Comparison of ENCODE assay signal across 10 mouse cellular contexts in the genomic region with DNA sequence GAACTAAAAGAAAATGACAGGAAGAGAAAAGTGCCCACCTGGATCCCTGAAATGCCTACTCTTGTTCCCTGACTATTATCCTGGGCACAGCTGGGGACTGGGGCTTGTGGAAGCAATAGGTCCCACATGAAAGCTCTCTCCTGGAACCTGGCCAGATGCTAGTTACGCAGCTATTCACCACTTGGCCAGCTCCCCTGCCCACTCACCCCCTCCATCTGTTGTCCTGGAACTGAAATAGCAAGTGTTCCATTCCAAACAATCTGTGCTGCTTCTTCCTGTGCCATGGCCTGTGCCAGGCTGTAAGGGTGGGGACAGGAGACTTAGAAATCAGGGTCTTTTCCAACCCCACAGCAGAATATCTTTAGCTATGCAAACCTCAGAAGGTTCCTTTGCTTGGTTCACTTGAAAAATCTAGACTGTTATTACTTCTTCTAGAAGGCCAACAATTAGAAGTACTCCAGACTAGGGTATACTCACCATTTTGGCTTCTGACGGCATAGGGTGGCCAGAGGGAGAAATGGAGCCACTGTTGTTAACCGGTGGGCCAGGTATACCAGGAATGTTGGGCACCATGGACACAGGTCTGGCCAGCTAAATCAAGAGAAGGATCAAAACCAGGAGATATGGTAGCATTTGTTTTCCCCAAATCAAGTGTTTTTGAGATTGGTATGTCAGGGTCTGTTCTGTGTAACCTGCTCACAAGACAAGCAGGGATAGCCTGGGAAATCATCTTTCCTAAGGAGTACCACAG. TPM values are rescaled to one million over a fixed set of nuclear protein-coding genes. Genes with fewer than 3 reads are reported as not detected.
DNase-seq lines count a peak whose midpoint lies in the region; ATAC-seq and TF ChIP-seq lines count a peak whose summit lies in the region.
"Had no signal": no experiment of that assay in that cellular context is flagged by ENCODE, and none has a peak within 500 bp of the region (broad histone marks: within the 10 kb centered on the region; RNA-seq: fewer than 3 reads in every experiment).

No protein-coding gene starts in this region.

- no peak for TF ChIP-seq EP300 in liver, postnatal 0 days (IDR thresholded peaks at IDR 0.05; ENCODE audit: low read depth)

- H3K4me1 ChIP-seq in hindbrain, embryonic 13.5 days (replicated peaks) = peaks cover 8% of the 10 kb centered on the region; the same call in 1 of the 2 replicates
- no peaks in the 10 kb centered on the region for H3K4me1 ChIP-seq in hindbrain, embryonic 11.5 days (replicated peaks; ENCODE audit: control insufficient read depth, insufficient read depth, low read length)
- H3K4me1 ChIP-seq in liver, postnatal 0 days (ENCODE audit: insufficient read depth) = no peaks in the 10 kb centered on the region
- H3K4me1 ChIP-seq: lung, embryonic 15.5 days had no signal

- peak overlapping the region; percentile 76 for H3K27ac ChIP-seq in hindbrain, embryonic 13.5 days
- no peak overlapping the region for H3K27ac ChIP-seq in hindbrain, embryonic 11.5 days (ENCODE audit: low read depth, low read length)
- no peak overlapping the region for H3K27ac ChIP-seq in liver, postnatal 0 days (ENCODE audit: low read depth)
- H3K27ac ChIP-seq: lung, embryonic 15.5 days had no signal

- 78% methylated on average over 3 of the region's 3 CpGs for WGBS in hindbrain, embryonic 13.5 days
- WGBS in hindbrain, embryonic 11.5 days = 97% methylated on average over 3 of the region's 3 CpGs
- 84% methylated on average over 3 of the region's 3 CpGs for WGBS in liver, postnatal 0 days (ENCODE audit: insufficient replicate concordance)

- H3K36me3 ChIP-seq in hindbrain, embryonic 13.5 days = peaks cover 47% of the 10 kb centered on the region
- 0 out of 2 replicates have a peak, but pooled peaks cover 2% of the 10 kb centered on the region for H3K36me3 ChIP-seq in hindbrain, embryonic 11.5 days (ENCODE audit: control insufficient read depth, insufficient read depth, low read length)
- peaks cover 54% of the 10 kb centered on the region for H3K36me3 ChIP-seq in liver, postnatal 0 days (replicated peaks; ENCODE audit: insufficient read depth, low read length)

- DNase-seq in hindbrain, embryonic 11.5 days (ENCODE audit: low spot score) = no peak
- DNase-seq in brain, embryonic 18.5 days (ENCODE audit: low read depth, low spot score) = peak; percentile 67
- DNase-seq in frontal cortex, postnatal 36 days (ENCODE audit: low spot score in 2 of 2) = peak; percentile 84 to 93
- peak; percentile 53 to 62 for DNase-seq in kidney, postnatal 36 days
- DNase-seq in lung, postnatal 25 days (ENCODE audit: low spot score) = peak; percentile 69
- no peak for DNase-seq in liver, postnatal 0 days

- H3K9me3 ChIP-seq in hindbrain, embryonic 13.5 days = no peaks in the 10 kb centered on the region
- H3K9me3 ChIP-seq in hindbrain, embryonic 11.5 days (ENCODE audit: control insufficient read depth, low read length) = no peaks in the 10 kb centered on the region
- no peaks in the 10 kb centered on the region for H3K9me3 ChIP-seq in liver, postnatal 0 days (ENCODE audit: low read length)
- H3K9me3 ChIP-seq: lung, embryonic 15.5 days had no signal

- peak; percentile 39 for ATAC-seq in hindbrain, embryonic 13.5 days (ENCODE audit: low FRiP score)
- no peak for ATAC-seq in hindbrain, embryonic 11.5 days (ENCODE audit: low FRiP score)
- ATAC-seq in liver, postnatal 0 days = no peak
- no peak for ATAC-seq in megakaryocyte progenitor cell, adult 5-6 weeks (replicated peaks; ENCODE audit: poor library complexity)

- H3K27me3 ChIP-seq in hindbrain, embryonic 13.5 days = no peaks in the 10 kb centered on the region
- H3K27me3 ChIP-seq in hindbrain, embryonic 11.5 days (ENCODE audit: control insufficient read depth, insufficient read depth, low read length) = no peaks in the 10 kb centered on the region
- no peaks in the 10 kb centered on the region for H3K27me3 ChIP-seq in liver, postnatal 0 days (ENCODE audit: insufficient read depth, low read length)
- H3K27me3 ChIP-seq: lung, embryonic 15.5 days had no signal

- TF ChIP-seq CTCF in liver, postnatal 0 days (IDR thresholded peaks at IDR 0.05; ENCODE audit: low read depth) = no peak

- no peak overlapping the region for H3K4me2 ChIP-seq in hindbrain, embryonic 13.5 days
- no peak overlapping the region for H3K4me2 ChIP-seq in hindbrain, embryonic 11.5 days (replicated peaks; ENCODE audit: low read depth, low read length)
- H3K4me2 ChIP-seq in liver, postnatal 0 days (ENCODE audit: low read depth, low read length) = no peak overlapping the region
- H3K4me2 ChIP-seq: lung, embryonic 15.5 days had no signal

- no peak overlapping the region for H3K9ac ChIP-seq in hindbrain, embryonic 13.5 days
- no peak overlapping the region for H3K9ac ChIP-seq in hindbrain, embryonic 11.5 days (ENCODE audit: low read depth, low read length)
- H3K9ac ChIP-seq in liver, postnatal 0 days (replicated peaks) = no peak overlapping the region
- H3K9ac ChIP-seq: lung, embryonic 15.5 days had no signal

- H3K4me3 ChIP-seq in hindbrain, embryonic 13.5 days = no peak overlapping the region
- H3K4me3 ChIP-seq in hindbrain, embryonic 11.5 days (ENCODE audit: low read depth, low read length) = no peak overlapping the region
- H3K4me3 ChIP-seq in liver, postnatal 0 days (ENCODE audit: low read depth, low read length) = no peak overlapping the region
- H3K4me3 ChIP-seq: lung, embryonic 15.5 days had no signal

RNA-seq across cellular contexts. Expression of gene Npff, which starts 22.1 kb away (rescaled TPM):
- polyA plus RNA-seq in hindbrain, embryonic 13.5 days (2015; fragmentation: Nextera tagmentation; extraction: Ambion mirVana) = 6.1 and 7.1 TPM in 2 replicates
- polyA plus RNA-seq in hindbrain, embryonic 11.5 days (2014; fragmentation: Nextera tagmentation; extraction: Ambion mirVana) = 2.6 and 2.7 TPM in 2 replicates
- 0.42 and 0.60 TPM in 2 replicates for polyA plus RNA-seq in liver, postnatal 0 days (2015; fragmentation: Nextera tagmentation; extraction: Ambion mirVana)
- 7.2 and 8.9 TPM in 2 replicates for total RNA-seq in megakaryocyte progenitor cell, adult 5-6 weeks (2015)
- 1.2 TPM in 1 of 2 replicates, not detected in the other for total RNA-seq in megakaryocyte progenitor cell, adult 5-6 weeks (2017)

RNA-seq across cellular contexts. Expression of gene Tarbp2, which starts 28.9 kb away (rescaled TPM):
- 94.5 and 94.6 TPM in 2 replicates for polyA plus RNA-seq in hindbrain, embryonic 13.5 days (2015; fragmentation: Nextera tagmentation; extraction: Ambion mirVana)
- polyA plus RNA-seq in hindbrain, embryonic 11.5 days (2014; fragmentation: Nextera tagmentation; extraction: Ambion mirVana) = 85.2 and 86.3 TPM in 2 replicates
- 26.8 and 27.8 TPM in 2 replicates for polyA plus RNA-seq in liver, postnatal 0 days (2015; fragmentation: Nextera tagmentation; extraction: Ambion mirVana)
- total RNA-seq in megakaryocyte progenitor cell, adult 5-6 weeks (2015) = 13.1 and 17.4 TPM in 2 replicates
- 22.6 and 26.7 TPM in 2 replicates for total RNA-seq in megakaryocyte progenitor cell, adult 5-6 weeks (2017)

RNA-seq across cellular contexts. Expression of gene Map3k12, which starts 30.0 kb away (rescaled TPM):
- polyA plus RNA-seq in hindbrain, embryonic 13.5 days (2015; fragmentation: Nextera tagmentation; extraction: Ambion mirVana) = 48.9 and 49.6 TPM in 2 replicates
- polyA plus RNA-seq in hindbrain, embryonic 11.5 days (2014; fragmentation: Nextera tagmentation; extraction: Ambion mirVana) = 21.2 and 23.8 TPM in 2 replicates
- polyA plus RNA-seq in liver, postnatal 0 days (2015; fragmentation: Nextera tagmentation; extraction: Ambion mirVana) = 0.53 and 0.85 TPM in 2 replicates
- 1.2 TPM in 1 of 2 replicates, not detected in the other for total RNA-seq in megakaryocyte progenitor cell, adult 5-6 weeks (2015)
- total RNA-seq in megakaryocyte progenitor cell, adult 5-6 weeks (2017) = 0.12 and 0.24 TPM in 2 replicates

RNA-seq across cellular contexts. Expression of gene Gm10337, which starts 43.3 kb away (rescaled TPM):
- polyA plus RNA-seq in hindbrain, embryonic 13.5 days (2015; fragmentation: Nextera tagmentation; extraction: Ambion mirVana) = 6.3 and 17.2 TPM in 2 replicates
- polyA plus RNA-seq in hindbrain, embryonic 11.5 days (2014; fragmentation: Nextera tagmentation; extraction: Ambion mirVana) = 5.1 and 8.8 TPM in 2 replicates
- polyA plus RNA-seq in liver, postnatal 0 days (2015; fragmentation: Nextera tagmentation; extraction: Ambion mirVana) = not detected in 2 replicates
- total RNA-seq in megakaryocyte progenitor cell, adult 5-6 weeks (2015) = not detected in 2 replicates
- total RNA-seq in megakaryocyte progenitor cell, adult 5-6 weeks (2017) = not detected in 2 replicates
- polyA plus RNA-seq: embryonic facial prominence, embryonic 11.5 days; lung, embryonic 15.5 days had no signal

Comparison
In these comparisons a context has a peak if more than half of its experiments do, and no peak if none do; other contexts are left out.
1. DNase-seq: peak in brain, embryonic 18.5 days (single experiment), frontal cortex, postnatal 36 days (2 of 2), kidney, postnatal 36 days (2 of 2) and lung, postnatal 25 days (single experiment); none in hindbrain, embryonic 11.5 days (single experiment) and liver, postnatal 0 days (single experiment).
2. RNA of gene Map3k12, which starts 30.0 kb away (polyA plus RNA-seq): 48.9 to 49.6 TPM in hindbrain, embryonic 13.5 days and 21.2 to 23.8 TPM in hindbrain, embryonic 11.5 days; 0.53 to 0.85 TPM in liver, postnatal 0 days; every median in the first group is over 10 times any median in the second.